Mouse (Mus musculus) heart, embryonic 13.5 days (tissue): Measurements from ENCODE around the gene Isg15. TPM values are rescaled to one million over a fixed set of nuclear protein-coding genes. Genes with fewer than 3 reads are reported as not detected.

Experiments used
- microRNA-seq: library from miRNA; unstranded; fragments of <30 nt; microRNA quantifications from one replicate; pipeline ENCODE4, GENCODE M21; 2016
- polyA plus RNA-seq: library from polyadenylated mRNA; unstranded; fragments of >200 nt; fragmentation: Nextera tagmentation; extraction: Ambion mirVana; gene quantifications from 2 replicates; pipeline ENCODE4 v1.2.1, GENCODE M21; 2015

Gene Isg15
- polyA plus RNA-seq, 1 experiment from 2014 or later, result 3.5 TPM

Small RNAs within 50 kb of the gene (microRNA-seq; reads per million reads assigned to microRNA genes)
- gene Mir7658, result 3.9 reads per million, percentile 16 among the genes with 10 or more reads in this experiment

Other genes with a start within 250 kb of the Isg15 start
- gene C1qtnf12, start 238.5 kb downstream of the Isg15 start, polyA plus RNA-seq, result 20.3 and 32.8 TPM in 2 replicates
- 8.8 and 10.7 TPM in 2 replicates for gene B3galt6, start 208.2 kb downstream of the Isg15 start, polyA plus RNA-seq
- 127 and 136 TPM in 2 replicates for gene Sdf4, start 207.9 kb downstream of the Isg15 start, polyA plus RNA-seq
- gene Tnfrsf4, start 187.0 kb downstream of the Isg15 start, polyA plus RNA-seq, result 0.42 and 0.47 TPM in 2 replicates
- 1.9 and 2.0 TPM in 2 replicates for gene Tnfrsf18, start 174.7 kb downstream of the Isg15 start, polyA plus RNA-seq
- 0.60 and 0.66 TPM in 2 replicates for gene Ttll10, start 141.4 kb downstream of the Isg15 start, polyA plus RNA-seq
- gene 9430015G10Rik, start 90.8 kb downstream of the Isg15 start, polyA plus RNA-seq, result 16.2 and 18.0 TPM in 2 replicates
- gene Rnf223, start 70.3 kb downstream of the Isg15 start, polyA plus RNA-seq, result 0.16 and 0.22 TPM in 2 replicates
- gene Agrn, start 3.3 kb downstream of the Isg15 start, polyA plus RNA-seq, result 43.8 and 45.3 TPM in 2 replicates
- 3.2 and 3.3 TPM in 2 replicates for gene AW011738, start 2.5 kb upstream of the Isg15 start, polyA plus RNA-seq
- 2.7 and 3.0 TPM in 2 replicates for gene Perm1, start 15.1 kb upstream of the Isg15 start, polyA plus RNA-seq
- 13.1 and 13.3 TPM in 2 replicates for gene Plekhn1, start 34.0 kb upstream of the Isg15 start, polyA plus RNA-seq
- 39.3 and 41.8 TPM in 2 replicates for gene Noc2l, start 35.2 kb upstream of the Isg15 start, polyA plus RNA-seq
- gene Samd11, start 54.8 kb upstream of the Isg15 start, polyA plus RNA-seq, result 1.2 TPM in 2 replicates
- gene Vmn2r-ps159, start 130.3 kb upstream of the Isg15 start, polyA plus RNA-seq, result not detected in 2 replicates